Mouse (Mus musculus) liver, embryonic 15.5 days (tissue): ENCODE data around the gene Htr1a. TPM values are rescaled to one million over a fixed set of nuclear protein-coding genes. Genes with fewer than 3 reads are reported as not detected.

ENCODE experiments used
- ATAC-seq: fragments of 200-750 bp; cut with Nextera tagmentation; 2 replicates; pipeline ENCODE4 v1.8.0; 2017; ENCODE audit warnings: moderate number of reproducible peaks, mild to moderate bottlenecking, moderate library complexity; ENCODE audit not compliant: insufficient read depth
- H3K27ac ChIP-seq: fragments of 300-500 bp; sonication (generic); replicated peaks from 2 replicates; pipeline ENCODE4 v1.5.1; 2015; ENCODE audit warnings: mild to moderate bottlenecking, inconsistent platforms
- H3K27me3 ChIP-seq: fragments of 300-500 bp; sonication (generic); 2 replicates; pipeline ENCODE4 v1.6.1; 2015; ENCODE audit warnings: mild to moderate bottlenecking, inconsistent platforms
- H3K36me3 ChIP-seq: fragments of 300-500 bp; sonication (generic); replicated peaks from 2 replicates; pipeline ENCODE4 v1.6.1; 2015; ENCODE audit warnings: moderate library complexity, mild to moderate bottlenecking, inconsistent platforms
- H3K4me1 ChIP-seq: fragments of 300-500 bp; sonication (generic); replicated peaks from 2 replicates; pipeline ENCODE4 v1.6.1; 2015; ENCODE audit warnings: inconsistent platforms
- H3K4me2 ChIP-seq: fragments of 300-500 bp; sonication (generic); 2 replicates; pipeline ENCODE4 v1.6.1; 2015; ENCODE audit warnings: moderate library complexity, mild to moderate bottlenecking, inconsistent platforms
- H3K4me3 ChIP-seq: fragments of 300-500 bp; sonication (generic); replicated peaks from 2 replicates; pipeline ENCODE4 v1.5.1; 2015; ENCODE audit warnings: mild to moderate bottlenecking, inconsistent platforms
- H3K9ac ChIP-seq: fragments of 300-500 bp; sonication (generic); 2 replicates; pipeline ENCODE4 v1.6.1; 2015; ENCODE audit warnings: moderate library complexity, mild to moderate bottlenecking, inconsistent platforms
- H3K9me3 ChIP-seq: fragments of 300-500 bp; sonication (generic); replicated peaks from 2 replicates; pipeline ENCODE4 v1.6.1; 2016; ENCODE audit warnings: inconsistent platforms
- WGBS: fragments of 180-500 bp; shearing (Covaris S2); methylation state at CpG from one replicate; pipeline ENCODE4 v1.1.7; 2015; ENCODE audit warnings: mixed read lengths; ENCODE audit not compliant: insufficient replicate concordance; 5-methylcytosine and 5-hydroxymethylcytosine counted together
- polyA plus RNA-seq: library from polyadenylated mRNA; unstranded; fragments of >200 nt; fragmentation: Nextera tagmentation; extraction: Ambion mirVana; gene quantifications from 2 replicates; pipeline ENCODE4 v1.2.1, GENCODE M21; 2015

Htr1a gene
- polyA plus RNA-seq, 1 experiment from 2014 or later = not detected

DNA sequence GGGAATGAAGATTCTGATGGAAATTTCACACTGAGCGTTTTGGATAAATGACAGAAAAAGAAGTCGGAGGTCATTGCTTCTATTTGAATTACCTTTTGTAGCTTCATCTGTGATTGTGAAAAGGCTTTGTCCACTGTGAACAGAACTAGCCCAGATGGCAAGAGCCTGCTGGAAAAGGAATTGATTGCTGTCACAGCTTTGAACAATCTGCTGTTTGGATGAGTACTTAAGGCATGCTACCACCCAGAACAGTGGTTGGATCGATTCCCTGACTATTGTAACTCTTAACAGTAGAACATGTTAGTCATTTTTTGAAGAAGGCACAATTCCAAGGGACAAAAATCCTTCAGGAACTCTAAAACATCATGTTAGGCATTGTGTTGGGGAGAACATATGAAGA, 8.1 kb downstream of the Htr1a start:
- Histone ChIP-seq H3K9ac (no peak overlapping the region), H3K4me2 (no peak overlapping the region), H3K4me1 (no peaks in the 10 kb centered on the region), H3K4me3 (no peak overlapping the region), H3K27ac (no peak overlapping the region), H3K9me3 (no peaks in the 10 kb centered on the region), H3K36me3 (no peaks in the 10 kb centered on the region), H3K27me3 (peaks cover 1% of the 10 kb centered on the region; the same call in 1 of the 2 replicates)
- ATAC-seq = no peak
- WGBS = 66% methylated on average over 3 of the region's 3 CpGs

Other genes with a start within 250 kb of the Htr1a start
- 0.51 and 0.73 TPM in 2 replicates for gene Rnf180, start 148.8 kb upstream of the Htr1a start, polyA plus RNA-seq